Mouse (Mus musculus) CH12.LX (cell line): ENCODE results near the gene Sept1. TPM values are rescaled to one million over a fixed set of nuclear protein-coding genes. Genes with fewer than 3 reads are reported as not detected.

Experiments used
- DNase-seq: peaks from one replicate; pipeline ENCODE4 v3.0.0-alpha.2; 2013; ENCODE audit errors: extremely low read depth
- H3K27ac ChIP-seq: 2 replicates; pipeline ENCODE4 v1.5.1; 2012; ENCODE audit warnings: low read depth, mild to moderate bottlenecking, control low read depth, moderate library complexity; ENCODE audit not compliant: insufficient read depth
- H3K27me3 ChIP-seq: replicated peaks from 2 replicates; pipeline ENCODE3; 2012; ENCODE audit warnings: inconsistent platforms
- H3K36me3 ChIP-seq, 2 experiments: replicated peaks in 1 of 2; 2 replicates each; pipeline versions ENCODE3 to v1.6.1; 2012; ENCODE audit warnings: inconsistent platforms in 1 of 2, low read length in 1 of 2, mild to moderate bottlenecking in 1 of 2, mixed read lengths in 1 of 2, moderate library complexity in 1 of 2; ENCODE audit not compliant: control insufficient read depth in 1 of 2, insufficient read depth in 1 of 2
- H3K4me1 ChIP-seq, 2 experiments: 2 replicates each; pipeline ENCODE4 v1.6.1; 2012; ENCODE audit warnings: inconsistent platforms in 1 of 2, moderate library complexity in 1 of 2; ENCODE audit not compliant: insufficient read depth in 2 of 2, control insufficient read depth in 1 of 2
- H3K4me2 ChIP-seq: 2 replicates; pipeline ENCODE4 v1.6.1; 2012; ENCODE audit warnings: low read depth, mild to moderate bottlenecking, control low read depth; ENCODE audit not compliant: poor library complexity, insufficient read depth, severe bottlenecking
- H3K4me3 ChIP-seq, 3 experiments: fragments of 150-350 bp in 1 of 3; sonication (generic) in 1 of 3; replicated peaks in 1 of 3; 2 replicates each; pipeline versions ENCODE3 to v1.5.1; 2011 to 2012; ENCODE audit warnings: low read depth in 2 of 3, low read length in 2 of 3, mild to moderate bottlenecking in 2 of 3, moderate library complexity in 2 of 3, control low read depth in 1 of 3, improper control_type of control experiment in 1 of 3, inconsistent platforms in 1 of 3, mixed read lengths in 1 of 3; ENCODE audit not compliant: poor library complexity in 1 of 3
- H3K79me2 ChIP-seq: replicated peaks from 2 replicates; pipeline ENCODE4 v1.6.1; 2012; ENCODE audit warnings: mild to moderate bottlenecking, moderate library complexity; ENCODE audit not compliant: control insufficient read depth, poor library complexity, insufficient read depth, severe bottlenecking; ENCODE audit errors: extremely low read depth
- H3K9ac ChIP-seq: 2 replicates; pipeline ENCODE4 v1.6.1; 2012; ENCODE audit warnings: low read depth, mild to moderate bottlenecking, control low read depth, moderate library complexity; ENCODE audit not compliant: insufficient read depth
- H3K9me3 ChIP-seq: replicated peaks from 2 replicates; pipeline ENCODE3; 2012; ENCODE audit warnings: low read length, inconsistent platforms, mixed read lengths
- CHD1 ChIP-seq: IDR thresholded peaks from 2 replicates; pipeline ENCODE4 v1.6.1; 2012; ENCODE audit warnings: low read depth, low read length, improper control_type of control experiment, inconsistent platforms
- CHD2 ChIP-seq: IDR thresholded peaks from 2 replicates; pipeline ENCODE4 v1.6.1; 2011; ENCODE audit warnings: low read length, improper control_type of control experiment
- CTCF ChIP-seq, 2 experiments: IDR thresholded peaks in 1 of 2; conservative IDR thresholded peaks in 1 of 2; 2 replicates each; pipeline ENCODE4 v1.5.1; 2011 to 2012; ENCODE audit warnings: low read depth in 2 of 2, low read length in 2 of 2, improper control_type of control experiment in 1 of 2, inconsistent platforms in 1 of 2, mild to moderate bottlenecking in 1 of 2, moderate library complexity in 1 of 2
- ELF1 ChIP-seq: IDR thresholded peaks from 2 replicates; pipeline ENCODE4 v1.6.1; 2014; ENCODE audit warnings: low read depth, mild to moderate bottlenecking, inconsistent platforms, low read length, improper control_type of control experiment
- JUND ChIP-seq: conservative IDR thresholded peaks from 2 replicates; pipeline ENCODE4 v1.6.1; 2011; ENCODE audit warnings: low read depth, low read length, improper control_type of control experiment
- MAX ChIP-seq: IDR thresholded peaks from 2 replicates; pipeline ENCODE4 v1.6.1; 2011; ENCODE audit warnings: low read length, improper control_type of control experiment
- MYC ChIP-seq: IDR thresholded peaks from 2 replicates; pipeline ENCODE4 v1.6.1; 2011; ENCODE audit warnings: low read depth, mild to moderate bottlenecking, improper control_type of control experiment, low read length
- POLR2AphosphoS2 ChIP-seq: IDR thresholded peaks from 2 replicates; pipeline ENCODE4 v1.6.1; 2011; ENCODE audit warnings: low read depth, low read length, improper control_type of control experiment
- RAD21 ChIP-seq: IDR thresholded peaks from 2 replicates; pipeline ENCODE4 v1.6.1; 2011; ENCODE audit warnings: low read depth, mild to moderate bottlenecking, low read length, improper control_type of control experiment, moderate library complexity
- RCOR1 ChIP-seq: conservative IDR thresholded peaks from 2 replicates; pipeline ENCODE4 v1.6.1; 2012; ENCODE audit warnings: low read depth, mild to moderate bottlenecking, inconsistent platforms, low read length, improper control_type of control experiment
- SMC3 ChIP-seq: IDR thresholded peaks from 2 replicates; pipeline ENCODE4 v1.6.1; 2011; ENCODE audit warnings: low read depth, low read length, improper control_type of control experiment
- TBP ChIP-seq: conservative IDR thresholded peaks from 2 replicates; pipeline ENCODE4 v1.6.1; 2011; ENCODE audit warnings: low read depth, low read length, improper control_type of control experiment
- TCF12 ChIP-seq: IDR thresholded peaks from 2 replicates; pipeline ENCODE4 v1.6.1; 2014; ENCODE audit warnings: low read depth, mild to moderate bottlenecking, inconsistent platforms, low read length, improper control_type of control experiment
- UBTF ChIP-seq: IDR thresholded peaks from 2 replicates; pipeline ENCODE4 v1.6.1; 2012; ENCODE audit warnings: low read depth, mild to moderate bottlenecking, inconsistent platforms, low read length, improper control_type of control experiment, moderate library complexity
- USF2 ChIP-seq: conservative IDR thresholded peaks from 2 replicates; pipeline ENCODE4 v1.6.1; 2011; ENCODE audit warnings: low read depth, low read length, improper control_type of control experiment
- dilution Hi-C: fragments of 300-500 bp; cut with MboI; formaldehyde crosslinking; loops from 2 replicates; pipeline ENCODE4 v1.14.3; 2020; ENCODE audit warnings: low sequenced_read_pairs; ENCODE audit not compliant: extremely low pct_unique_long_range_greater_than_20kb, extremely low pct_ligation_motif_present
- in situ Hi-C: fragments of 300-500 bp; cut with MboI; formaldehyde crosslinking; loops from 3 replicates; pipeline ENCODE4 v1.14.3; 2019; ENCODE audit warnings: low sequenced_read_pairs, low pct_ligation_motif_present, low pct_unique_long_range_greater_than_20kb, mixed read lengths
- polyA plus RNA-seq: library from polyadenylated mRNA; unstranded; fragments of >175 nt; gene quantifications from 2 replicates; pipeline ENCODE4 v1.2.1, GENCODE M21; 2012; ENCODE audit warnings: low read depth; ENCODE audit not compliant: insufficient read length
- total RNA-seq, 2 experiments: library from RNA; depleted of rRNA; stranded (reverse); fragments of 300-350 nt in 1 of 2; fragments of >200 nt in 1 of 2; gene quantifications; 2 replicates each; pipeline ENCODE4 v1.2.3; 2012 to 2014

Sept1 gene
- total and polyA plus RNA-seq, 3 experiments, result 42.7 to 171 (median 92.3) TPM

DNA sequence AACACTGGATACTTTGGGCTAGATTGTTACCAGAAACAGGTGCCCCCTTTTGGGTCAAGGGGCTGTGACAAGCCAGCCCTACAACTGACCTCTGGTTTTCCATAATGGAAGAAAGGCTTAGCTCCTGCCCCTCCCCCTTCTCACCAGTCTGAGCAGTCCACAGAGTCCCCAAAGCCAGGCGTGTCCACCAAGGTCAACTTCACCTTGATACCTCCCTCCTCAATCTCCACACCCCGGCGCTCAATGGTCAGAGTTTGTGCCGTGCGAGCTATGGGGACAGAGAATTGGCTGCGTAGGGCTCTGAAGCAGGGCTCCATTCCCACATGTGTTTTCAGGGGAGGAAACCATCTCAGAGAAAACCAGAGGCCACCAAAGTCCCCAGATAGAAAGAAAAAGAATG lies 15.5 kb downstream of the Sept1 start:
- Histone ChIP-seq H3K27me3 (no peaks in the 10 kb centered on the region), H3K27ac (peak overlapping the region; percentile 75; the same call in 1 of the 2 replicates), H3K36me3 (peaks cover 26 to 43% of the 10 kb centered on the region in 2 experiments), H3K4me3 (peak overlapping the region; percentile 67 to 80 (median 70)), H3K4me2 (peak overlapping the region; percentile 81), H3K79me2 (peaks cover 18% of the 10 kb centered on the region), H3K9me3 (peaks cover 4% of the 10 kb centered on the region), H3K9ac (peak overlapping the region; percentile 62), H3K4me1 (peaks cover 19 to 63% of the 10 kb centered on the region in 2 experiments)
- TF ChIP-seq UBTF (0 out of 2 replicates have a peak, but pooled peaks have one; percentile 4), CHD2 (no peak)
- dilution Hi-C loops (no loop called here), in situ Hi-C loops (no loop called here)
- DNase-seq, result no peak

DNA sequence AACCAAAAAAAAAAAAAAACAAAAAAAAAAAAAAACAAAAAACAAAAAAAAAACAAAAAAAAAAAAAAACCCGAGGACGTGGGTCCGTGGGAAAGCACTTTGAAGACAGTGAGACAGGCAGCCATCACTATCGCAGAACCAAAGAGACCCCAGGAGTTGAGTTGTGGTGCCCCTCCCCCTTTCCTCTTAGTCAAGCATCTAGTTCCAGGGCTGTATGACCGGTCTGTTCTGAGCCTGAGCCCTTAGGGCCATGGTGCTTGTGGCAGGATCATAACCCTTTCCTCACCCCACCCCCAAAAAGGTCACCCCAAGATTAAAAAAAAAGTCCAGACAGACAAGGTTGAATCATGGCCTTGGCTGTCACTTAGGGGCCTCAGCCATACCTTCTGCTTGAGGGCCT lies 16.6 kb downstream of the Sept1 start:
- Histone ChIP-seq H3K9me3 (no peaks in the 10 kb centered on the region), H3K27me3 (no peaks in the 10 kb centered on the region), H3K36me3 (peaks cover 26 to 44% of the 10 kb centered on the region in 2 experiments), H3K4me3 (no peak overlapping the region), H3K4me2 (peak overlapping the region; percentile 81; the same call in 1 of the 2 replicates), H3K9ac (no peak overlapping the region), H3K27ac (no peak overlapping the region)
- DNase-seq, result no peak
- in situ Hi-C loops, result no loop called here
- TF ChIP-seq MYC (no peak), POLR2AphosphoS2 (no peak), USF2 (no peak)
- TF ChIP-seq, all 38 proteins: peak for 0
- Histone ChIP-seq H3K4me1 (peaks cover 19 to 64% of the 10 kb centered on the region in 2 experiments), H3K79me2 (peaks cover 18% of the 10 kb centered on the region)
- dilution Hi-C loops, result no loop called here

DNA sequence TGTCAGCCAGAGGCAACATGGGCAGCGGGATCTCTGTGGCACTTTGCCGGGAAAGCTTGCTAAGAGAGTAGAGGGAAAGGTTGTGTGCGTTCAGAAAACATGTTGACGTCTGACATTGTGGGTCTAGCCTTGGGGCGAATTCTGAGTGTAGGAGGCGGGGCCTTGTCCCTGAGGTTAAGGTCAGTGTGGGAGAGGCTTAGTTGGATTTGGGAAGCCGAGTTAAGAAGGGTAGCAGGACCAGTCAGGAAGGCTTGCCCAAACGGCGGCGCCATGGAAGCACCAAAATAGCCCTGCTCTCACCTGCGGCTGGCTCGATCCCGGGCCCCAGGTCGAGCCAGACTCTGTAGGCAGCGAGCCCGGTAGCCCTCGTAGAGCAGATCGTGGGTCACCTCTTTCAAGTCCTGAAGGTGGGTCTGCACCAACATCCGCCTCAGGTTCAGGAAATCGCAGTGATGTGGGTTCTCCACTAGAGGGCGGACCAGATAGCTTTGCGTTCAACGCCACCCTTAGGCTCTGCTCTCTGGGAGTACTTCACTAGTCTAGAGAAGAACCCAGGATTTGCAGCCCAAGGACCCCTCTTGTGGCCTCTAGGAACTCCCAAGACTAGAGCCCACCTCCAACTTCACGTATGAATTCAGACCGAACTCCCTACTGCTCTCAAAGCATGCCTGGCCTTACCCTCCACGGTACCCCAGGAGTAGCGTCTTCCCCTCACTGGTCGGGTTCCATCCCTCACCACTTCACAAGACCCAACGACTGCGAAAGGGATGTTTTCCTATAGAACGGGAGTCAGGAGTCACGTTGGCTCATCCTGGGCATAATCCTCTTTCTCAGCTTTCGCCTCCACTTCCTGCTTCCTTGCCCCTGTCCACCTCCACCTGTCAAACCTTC lies 17.7 kb downstream of the Sept1 start:
- Histone ChIP-seq H3K27ac (no peak overlapping the region), H3K4me2 (no peak overlapping the region), H3K9ac (no peak overlapping the region), H3K27me3 (no peaks in the 10 kb centered on the region), H3K36me3 (peaks cover 26 to 44% of the 10 kb centered on the region in 2 experiments), H3K4me1 (peaks cover 17 to 63% of the 10 kb centered on the region in 2 experiments), H3K79me2 (peaks cover 18% of the 10 kb centered on the region), H3K9me3 (no peaks in the 10 kb centered on the region), H3K4me3 (no peak overlapping the region)
- in situ Hi-C loops, result no loop called here
- DNase-seq, result peak; percentile 76
- TF ChIP-seq MAX (no peak), TBP (0 out of 2 replicates have a peak, but pooled peaks have one; percentile 19), UBTF (no peak), CTCF (conservative IDR thresholded peaks at IDR 0.05 in 1 of 2, IDR thresholded peaks at IDR 0.05 in 1 of 2; ENCODE audit: low read depth in 2 of 2, low read length in 2 of 2) (peak; percentile 81 to 87), SMC3 (peak; percentile 65), TCF12 (no peak), JUND (no peak), RAD21 (peak; percentile 33), CHD2 (no peak), ELF1 (peak; percentile 59; the same call in 1 of the 2 replicates), RCOR1 (no peak), CHD1 (no peak)
- dilution Hi-C loops, result no loop called here
